Mouse (Mus musculus) T-helper 1 cell (primary cell): Measurements from ENCODE around the gene Crnkl1.

ENCODE experiments used
- in situ Hi-C: fragments of 300-600 bp; cut with MboI, MseI; formaldehyde crosslinking; loops from one replicate; pipeline ENCODE4 v1.15.1; 2025; ENCODE audit warnings: high pct_unique_total_duplicates

The Crnkl1 gene

GRCm38 (mm10) chr2:145934339-145935231, at the start of gene Crnkl1, which contains the start of gene Cfap61:
TSS of gene Crnkl1 (minus strand) at chr2:145935014.
TSS of gene Cfap61 (plus strand) at chr2:145934784.
- in situ Hi-C loops, result loop anchor here (10.0 kb wide), 1 partner anchor 1110 kb away; no protein-coding TSS in a partner anchor

GRCm38 (mm10) chr2:145982317-145983045, 47.7 kb upstream of the Crnkl1 start:
- in situ Hi-C loops, result no loop called here

DNA sequence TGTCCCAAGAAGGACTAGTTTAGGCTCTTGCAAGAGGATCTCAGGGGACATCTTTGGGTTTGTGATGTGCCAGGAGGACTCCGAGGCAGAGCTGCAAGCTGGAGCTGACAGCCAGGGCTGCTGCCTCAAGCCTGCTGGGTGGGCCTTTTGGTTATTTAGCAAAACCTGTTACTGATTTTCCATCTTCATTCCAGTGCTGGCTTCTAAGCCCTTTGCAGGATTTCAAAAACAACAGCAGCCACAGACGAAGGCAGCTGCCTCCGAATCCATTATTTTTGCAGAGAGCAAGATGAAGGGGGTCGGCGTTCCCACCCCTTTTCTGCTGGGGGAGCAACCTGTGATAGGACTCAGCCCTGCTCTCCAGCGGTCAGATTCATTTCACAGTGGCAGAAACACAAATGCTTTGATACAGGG, 46.9 kb upstream of the Crnkl1 start:
- in situ Hi-C loops, result no loop called here

- in situ Hi-C loops, result no loop called here
These were observed 46.1 kb upstream of the Crnkl1 start for GRCm38 (mm10) chr2:145980881-145981280.

- in situ Hi-C loops, result no loop called here
These were observed 44.8 kb upstream of the Crnkl1 start for GRCm38 (mm10) chr2:145979616-145980015.

GRCm38 (mm10) chr2:145972571-145972970, 37.8 kb upstream of the Crnkl1 start:
- in situ Hi-C loops, result no loop called here

GRCm38 (mm10) chr2:145971237-145972010, 36.6 kb upstream of the Crnkl1 start:
- in situ Hi-C loops, result no loop called here

GRCm38 (mm10) chr2:145970751-145971150, 35.9 kb upstream of the Crnkl1 start:
- in situ Hi-C loops, result no loop called here

GRCm38 (mm10) chr2:145961861-145962260, 27.0 kb upstream of the Crnkl1 start:
- in situ Hi-C loops, result no loop called here

DNA sequence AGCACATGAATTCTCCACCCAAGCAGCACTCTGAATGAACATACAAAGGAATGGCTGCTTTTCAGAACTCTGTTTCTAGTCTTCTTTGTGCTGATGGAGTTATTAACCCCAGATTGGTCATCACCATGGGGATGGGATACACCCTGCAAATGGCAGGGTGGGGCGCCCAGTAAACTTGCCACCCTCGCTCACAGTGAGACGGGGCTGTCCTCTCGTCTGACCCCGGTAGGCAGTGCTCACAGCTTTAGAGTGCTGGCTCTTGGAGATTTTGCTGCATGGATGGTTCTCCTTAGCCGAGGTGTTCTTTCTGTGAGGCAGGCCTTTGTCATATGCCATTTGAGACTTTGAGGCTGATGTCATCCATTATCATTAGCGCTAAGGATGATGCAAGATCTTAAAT, 23.7 kb upstream of the Crnkl1 start:
- in situ Hi-C loops, result loop anchor here (10.0 kb wide), 1 partner anchor 656 kb away; no protein-coding TSS in a partner anchor

DNA sequence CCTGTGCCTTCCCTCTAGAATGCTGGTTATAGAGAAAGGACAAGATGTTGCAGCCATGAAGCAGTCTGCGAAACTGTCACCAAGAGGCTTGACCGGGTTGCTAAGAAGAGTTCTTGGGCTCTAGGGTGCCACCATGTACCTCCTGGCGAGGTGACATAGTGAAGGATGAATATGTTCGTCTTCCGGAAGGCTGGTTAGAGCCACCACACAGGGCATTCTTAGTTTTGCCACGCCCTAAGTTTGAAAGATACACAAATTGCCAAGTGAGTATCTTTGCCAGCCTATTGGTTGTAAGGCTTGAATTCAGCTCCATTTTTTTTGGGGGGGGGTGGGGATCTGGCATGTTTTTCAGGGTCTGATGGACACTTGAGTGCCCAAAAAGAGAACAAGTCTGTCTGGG, 23.3 kb upstream of the Crnkl1 start:
- in situ Hi-C loops, result loop anchor here (10.0 kb wide), 1 partner anchor 657 kb away; no protein-coding TSS in a partner anchor

GRCm38 (mm10) chr2:145957450-145957849, 22.6 kb upstream of the Crnkl1 start:
- in situ Hi-C loops, result loop anchor here (10.0 kb wide), 1 partner anchor 657 kb away; no protein-coding TSS in a partner anchor

- in situ Hi-C loops, result loop anchor here (10.0 kb wide), 1 partner anchor 658 kb away; no protein-coding TSS in a partner anchor
These were observed 21.5 kb upstream of the Crnkl1 start for GRCm38 (mm10) chr2:145956318-145956717.

DNA sequence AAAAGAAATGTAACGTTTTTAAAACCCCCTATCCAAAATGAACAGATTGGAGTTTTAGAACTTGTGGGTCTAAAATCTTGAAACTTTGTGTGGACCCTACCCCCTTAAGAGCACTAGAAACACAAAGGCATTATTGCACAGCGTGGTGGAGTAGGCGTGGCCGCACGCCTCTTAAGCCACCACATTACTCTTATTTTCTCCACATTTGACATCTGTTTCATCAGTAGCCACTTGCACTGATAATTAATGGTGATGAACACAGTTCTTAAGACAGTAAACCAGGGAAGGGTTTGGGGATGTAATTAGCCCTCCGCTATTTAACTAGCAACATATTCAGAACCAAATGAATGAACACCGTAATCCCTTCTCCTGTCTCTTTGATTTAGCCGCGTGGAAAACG, 21.0 kb upstream of the Crnkl1 start:
- in situ Hi-C loops, result loop anchor here (10.0 kb wide), 1 partner anchor 659 kb away; no protein-coding TSS in a partner anchor

DNA sequence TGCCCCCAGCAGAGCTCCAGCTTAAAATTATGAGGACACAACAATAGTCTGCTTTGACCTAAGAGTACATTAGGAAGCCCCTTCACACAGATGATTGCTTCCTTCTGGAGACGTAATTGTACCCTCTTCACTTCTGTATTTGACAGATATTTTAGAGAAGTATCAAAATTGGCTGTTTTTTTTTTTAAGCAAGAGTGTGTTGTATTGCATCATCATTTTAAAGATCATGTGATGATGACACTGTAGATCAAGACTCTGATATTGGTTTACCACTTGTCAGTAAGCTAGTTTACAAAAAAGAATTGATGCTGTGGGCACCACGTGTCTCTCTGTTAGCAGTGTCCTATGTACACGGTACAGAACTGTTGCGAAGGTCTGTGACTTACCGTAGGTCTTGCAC, 17.9 kb upstream of the Crnkl1 start:
- in situ Hi-C loops, result loop anchor here (5.0 to 10.0 kb wide), 2 partner anchors 460 to 662 kb away; no protein-coding TSS in a partner anchor

DNA sequence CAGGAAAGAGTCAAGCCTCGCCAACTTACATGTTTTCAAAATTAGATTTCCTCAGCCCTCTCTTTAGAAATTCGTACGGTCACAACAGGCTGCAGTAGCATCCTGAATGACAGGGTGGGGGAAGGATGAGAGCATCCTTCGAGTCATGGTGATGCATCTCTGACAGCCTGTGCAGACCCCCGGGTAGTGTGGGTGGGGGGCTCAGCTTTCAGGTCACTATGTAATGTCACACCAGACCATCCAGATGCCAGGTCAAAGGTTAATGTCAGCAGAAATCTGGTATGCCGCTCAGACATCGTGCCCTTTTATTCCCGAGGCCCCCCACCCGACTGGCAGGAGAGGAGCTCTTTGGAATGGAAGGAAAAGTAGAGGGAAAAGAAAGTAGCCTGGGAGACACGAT, 15.4 kb upstream of the Crnkl1 start:
- in situ Hi-C loops, result loop anchor here (5.0 to 10.0 kb wide), 2 partner anchors 462 to 665 kb away; no protein-coding TSS in a partner anchor

GRCm38 (mm10) chr2:145949475-145950068, 14.8 kb upstream of the Crnkl1 start:
- in situ Hi-C loops, result loop anchor here (5.0 to 10.0 kb wide), 2 partner anchors 463 to 665 kb away; no protein-coding TSS in a partner anchor

- in situ Hi-C loops, result no loop called here
These were observed 13.7 kb upstream of the Crnkl1 start for GRCm38 (mm10) chr2:145948402-145948954.

- in situ Hi-C loops, result no loop called here
These were observed 9.5 kb upstream of the Crnkl1 start for GRCm38 (mm10) chr2:145944286-145944685.

GRCm38 (mm10) chr2:145941403-145941802, 6.6 kb upstream of the Crnkl1 start:
- in situ Hi-C loops, result no loop called here
